Mouse (Mus musculus) brain, embryonic 14.5 days (tissue): ENCODE results near the gene Sco1.

Source experiments
- CTCF ChIP-seq: fragments of 200-500 bp; IDR thresholded peaks from 2 replicates; pipeline ENCODE4 v1.5.1; 2012; ENCODE audit warnings: inconsistent platforms, mild to moderate bottlenecking, moderate library complexity, borderline replicate concordance; ENCODE audit not compliant: insufficient read depth, insufficient read length; ENCODE audit errors: extremely low read depth
- POLR2A ChIP-seq: fragments of 200-500 bp; IDR thresholded peaks from 2 replicates; pipeline ENCODE4 v1.6.1; 2012; ENCODE audit warnings: mild to moderate bottlenecking, inconsistent platforms, borderline replicate concordance; ENCODE audit not compliant: poor library complexity, insufficient read depth, insufficient read length, severe bottlenecking; ENCODE audit errors: extremely low read depth

- no peak for TF ChIP-seq POLR2A
- no peak for TF ChIP-seq CTCF
Measured at GRCm38 (mm10) chr11:67023802-67024340, 28.6 kb upstream of the Sco1 start.
